Mouse (Mus musculus) cortical plate, adult 2 months (tissue): ENCODE data around the gene Igfbp3.

Source experiments
- CTCF ChIP-seq: fragments of 200-500 bp; IDR thresholded peaks from 2 replicates; pipeline ENCODE4 v1.5.1; 2011; ENCODE audit warnings: mild to moderate bottlenecking, control low read depth, low read length; ENCODE audit not compliant: insufficient read depth; ENCODE audit errors: extremely low read depth
- POLR2A ChIP-seq: fragments of 200-500 bp; IDR thresholded peaks from 2 replicates; pipeline ENCODE4 v1.6.1; 2011; ENCODE audit warnings: mild to moderate bottlenecking, low read length, control low read depth; ENCODE audit not compliant: insufficient read depth; ENCODE audit errors: extremely low read depth

DNA sequence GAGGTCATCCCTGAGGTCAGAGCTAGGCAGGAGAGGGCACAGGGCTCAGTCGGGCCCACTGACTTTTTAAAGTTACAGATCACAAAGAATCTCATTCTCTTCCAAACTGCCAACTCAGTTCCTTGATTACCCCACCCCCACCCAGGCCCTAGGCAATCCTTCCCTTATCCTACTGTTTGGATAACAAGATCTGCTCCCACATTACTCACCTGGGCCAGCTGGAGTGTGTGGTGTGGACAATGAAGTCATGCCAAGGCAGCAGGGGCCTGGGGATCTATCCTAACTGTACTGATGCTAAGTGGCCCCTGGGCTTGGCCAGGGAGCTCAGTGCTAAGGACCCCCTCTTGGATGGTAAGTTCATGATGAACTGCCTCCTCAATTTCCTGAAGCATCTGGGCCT, 29.3 kb downstream of the Igfbp3 start:
- TF ChIP-seq CTCF (no peak), POLR2A (no peak)
